Mouse (Mus musculus) limb, embryonic 10.5 days (tissue): ENCODE results near the gene March6. TPM values are rescaled to one million over a fixed set of nuclear protein-coding genes. Genes with fewer than 3 reads are reported as not detected.

Experiments used
- DNase-seq: peaks from one replicate; pipeline ENCODE4 v3.0.0-alpha.2; 2017; ENCODE audit warnings: low spot score
- H3K27ac ChIP-seq: fragments of 300-500 bp; sonication (generic); 2 replicates; pipeline ENCODE4 v1.5.1; 2016; ENCODE audit warnings: mild to moderate bottlenecking
- H3K27me3 ChIP-seq: fragments of 300-500 bp; sonication (generic); 2 replicates; pipeline ENCODE4 v1.6.1; 2016; ENCODE audit warnings: low read depth, mild to moderate bottlenecking; ENCODE audit not compliant: poor library complexity, severe bottlenecking
- H3K36me3 ChIP-seq: fragments of 300-500 bp; sonication (generic); 2 replicates; pipeline ENCODE4 v1.6.1; 2016; ENCODE audit warnings: mild to moderate bottlenecking, moderate library complexity
- H3K4me1 ChIP-seq: fragments of 300-500 bp; sonication (generic); 2 replicates; pipeline ENCODE4 v1.6.1; 2016
- H3K4me3 ChIP-seq: fragments of 300-500 bp; sonication (generic); 2 replicates; pipeline ENCODE4 v1.5.1; 2016; ENCODE audit warnings: mild to moderate bottlenecking, moderate library complexity
- H3K9me3 ChIP-seq: fragments of 300-500 bp; sonication (generic); replicated peaks from 2 replicates; pipeline ENCODE4 v1.6.1; 2016; ENCODE audit warnings: mild to moderate bottlenecking
- WGBS: fragments of 180-500 bp; shearing (Covaris S2); methylation state at CpG from one replicate; pipeline ENCODE4 v1.1.7; 2016; 5-methylcytosine and 5-hydroxymethylcytosine counted together
- polyA plus RNA-seq: library from polyadenylated mRNA; unstranded; fragments of >200 nt; fragmentation: Nextera tagmentation; extraction: Ambion mirVana; gene quantifications from 2 replicates; pipeline ENCODE4 v1.2.1, GENCODE M21; 2016

March6 gene
- polyA plus RNA-seq, 1 experiment from 2014 or later, result 36.2 TPM

DNA sequence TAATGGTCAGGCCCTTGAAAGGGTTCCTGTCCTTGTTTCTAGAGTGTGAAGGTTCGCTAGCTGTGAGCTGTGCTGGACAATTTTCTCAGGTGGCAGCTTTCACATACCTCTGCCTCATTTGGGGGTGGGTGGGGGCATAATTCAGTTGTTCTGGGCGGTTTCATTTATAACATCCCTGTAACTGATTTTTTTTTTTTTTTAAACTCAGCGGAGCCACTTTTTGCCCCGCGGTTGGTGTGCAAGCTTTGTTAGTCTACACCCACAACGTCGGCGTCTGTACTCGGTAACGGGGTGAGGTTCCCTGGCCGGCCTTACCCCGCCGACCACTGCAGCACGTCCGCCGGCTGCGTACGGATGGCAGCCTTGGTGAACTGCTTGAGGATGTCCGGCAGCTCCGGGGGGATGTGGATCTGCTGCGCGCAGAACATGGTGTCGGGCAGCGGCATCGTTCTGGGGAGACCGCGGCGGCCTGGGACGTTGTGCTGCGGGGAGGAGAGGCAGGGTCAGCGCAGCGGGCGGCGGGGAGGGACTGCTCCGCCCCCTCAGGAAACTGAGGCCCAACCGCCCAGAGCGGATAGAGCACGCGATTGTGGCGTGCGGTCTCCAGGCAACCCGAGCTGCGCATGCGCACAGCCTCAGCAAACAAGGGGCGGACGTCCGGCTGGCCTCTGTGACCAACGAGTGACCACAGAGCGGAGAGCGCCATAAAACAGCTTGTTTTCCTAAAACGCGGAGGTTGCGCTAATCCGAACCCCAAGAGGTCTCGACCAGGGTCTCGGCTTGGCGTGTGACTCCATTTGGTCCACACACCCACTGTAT is 77.5 kb downstream of the March6 start, which contains the start of gene Ropn1l:
Gene Ropn1l, minus strand, starts transcription at position 640 of the 819 bp plus-strand sequence.
- DNase-seq, result peak; percentile 97
- Histone ChIP-seq H3K27ac (peak within 1 kb of the TSS; percentile 92), H3K27me3 (no peaks in the 10 kb centered on the region), H3K4me1 (peaks cover 33% of the 10 kb centered on the region), H3K36me3 (peaks cover 17% of the 10 kb centered on the region), H3K4me3 (peak within 1 kb of the TSS; percentile 70), H3K9me3 (no peaks in the 10 kb centered on the region)
- under 1% methylated on average over 57 of the region's 57 CpGs for WGBS

DNA sequence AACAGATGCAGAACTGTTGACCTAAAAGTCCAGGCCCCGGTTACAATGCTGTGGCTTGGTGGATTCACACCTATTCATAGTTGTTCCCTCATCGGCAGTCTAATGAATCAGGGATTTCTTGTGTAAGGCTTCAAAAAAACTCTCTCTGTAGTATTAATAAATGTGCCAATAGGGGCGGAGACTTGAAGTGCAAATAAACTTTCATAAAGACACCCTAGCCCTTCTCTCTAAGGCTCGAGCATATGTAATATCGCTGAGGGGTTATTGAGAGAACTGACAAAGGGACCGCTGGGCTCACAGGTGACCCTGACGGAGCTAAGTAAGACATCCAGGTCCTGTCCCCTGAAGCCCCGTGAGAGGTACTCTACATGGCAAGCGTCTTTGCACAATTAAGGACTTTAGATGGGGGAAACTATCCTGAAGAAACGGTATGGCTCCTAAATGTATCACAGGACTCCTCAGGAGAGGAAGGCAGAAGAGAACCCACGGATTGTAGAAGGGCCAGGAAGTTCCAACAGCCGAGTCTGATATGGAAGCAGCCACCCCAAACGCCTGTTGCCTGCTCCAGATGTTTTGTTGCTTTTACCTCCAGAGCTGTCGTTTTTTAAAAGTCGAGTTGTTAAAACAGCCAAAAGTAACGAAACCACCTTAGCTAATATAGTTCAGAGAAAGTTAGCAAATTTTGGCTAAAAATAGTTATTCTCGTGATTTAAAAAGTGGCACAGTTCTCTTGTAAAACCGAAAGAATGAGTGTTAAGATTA is 78.3 kb downstream of the March6 start:
- 58% methylated on average over 18 of the region's 18 CpGs for WGBS
- Histone ChIP-seq H3K4me3 (peak overlapping the region; percentile 70), H3K9me3 (no peaks in the 10 kb centered on the region), H3K36me3 (peaks cover 9% of the 10 kb centered on the region), H3K27ac (peak overlapping the region; percentile 92; the same call in 1 of the 2 replicates), H3K27me3 (no peaks in the 10 kb centered on the region), H3K4me1 (peaks cover 33% of the 10 kb centered on the region)
- peak; percentile 35 for DNase-seq

DNA sequence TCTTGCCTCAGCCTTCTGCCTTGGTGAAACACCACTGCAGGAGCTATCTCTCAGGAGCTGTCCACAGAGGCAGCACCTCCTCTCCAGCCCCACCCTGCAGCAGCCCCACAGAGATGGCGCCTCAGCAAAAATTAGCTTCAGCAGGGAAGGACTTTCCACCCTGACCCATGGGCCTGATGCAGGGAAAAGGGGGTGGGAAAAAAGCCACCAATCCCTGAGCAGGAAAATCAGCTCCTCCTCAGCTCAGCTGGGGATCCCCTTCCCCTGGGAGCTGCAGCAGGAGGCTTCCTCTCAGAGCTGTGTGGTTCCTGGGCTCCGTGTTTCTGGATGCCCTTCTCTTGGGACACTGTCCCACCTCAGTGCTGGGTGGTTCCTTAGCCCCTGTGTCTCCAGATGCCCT is 81.1 kb downstream of the March6 start:
- no peaks in the 10 kb centered on the region for H3K27me3 ChIP-seq
- no peak overlapping the region for H3K27ac ChIP-seq
- H3K9me3 ChIP-seq, result no peaks in the 10 kb centered on the region
- DNase-seq, result no peak
- no peaks in the 10 kb centered on the region for H3K36me3 ChIP-seq
- peaks cover 33% of the 10 kb centered on the region for H3K4me1 ChIP-seq
- H3K4me3 ChIP-seq, result no peak overlapping the region
- WGBS, result 19% methylated on average over 2 of the region's 2 CpGs

DNA sequence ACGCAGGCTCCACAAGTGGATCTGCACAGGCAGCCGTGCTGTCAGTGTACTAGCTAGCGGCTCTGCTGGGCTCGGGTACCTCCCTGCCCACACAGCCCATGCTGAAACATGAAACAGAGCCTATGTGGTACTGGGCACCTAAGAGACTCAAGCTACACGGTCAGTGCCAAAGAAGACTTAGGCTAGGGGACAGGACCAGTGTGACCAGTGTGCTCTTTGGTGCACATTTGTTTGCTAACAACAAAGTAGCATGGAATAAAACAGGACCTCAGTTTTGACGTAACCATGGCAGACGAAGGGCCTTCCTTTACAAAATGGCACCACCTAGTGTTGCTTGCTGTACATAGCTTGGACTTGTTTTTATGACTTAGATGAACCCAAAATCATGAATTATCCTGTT is 83.7 kb downstream of the March6 start:
- 0 out of 2 replicates have a peak overlapping the region, but pooled peaks have one; percentile 21 for H3K27ac ChIP-seq
- peaks cover 19% of the 10 kb centered on the region for H3K4me1 ChIP-seq
- no peak for DNase-seq
- H3K4me3 ChIP-seq, result no peak overlapping the region
- H3K27me3 ChIP-seq, result no peaks in the 10 kb centered on the region
- H3K36me3 ChIP-seq, result no peaks in the 10 kb centered on the region
- no peaks in the 10 kb centered on the region for H3K9me3 ChIP-seq
- WGBS, result 51% methylated on average over 7 of the region's 7 CpGs

DNA sequence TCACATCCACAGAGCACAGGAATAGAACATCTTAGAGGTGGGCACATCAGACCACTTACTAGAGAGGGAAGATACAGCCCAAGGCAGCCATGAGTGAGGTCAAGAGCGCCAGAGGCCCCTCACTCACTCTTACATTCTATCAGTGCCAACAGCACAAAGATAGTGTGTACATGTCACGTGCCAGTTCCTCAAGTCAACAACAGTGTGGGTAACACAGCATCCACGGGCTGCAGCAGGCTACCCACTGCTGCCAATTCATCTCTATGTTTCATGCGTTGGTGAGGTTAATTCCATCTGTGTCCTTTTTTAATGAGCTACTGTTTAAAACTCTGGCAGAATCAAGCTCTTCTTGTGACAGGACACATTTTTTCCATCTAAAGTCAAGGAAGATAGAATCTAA is 88.2 kb downstream of the March6 start:
- H3K36me3 ChIP-seq, result no peaks in the 10 kb centered on the region
- H3K4me3 ChIP-seq, result no peak overlapping the region
- no peaks in the 10 kb centered on the region for H3K9me3 ChIP-seq
- no peak overlapping the region for H3K27ac ChIP-seq
- no peaks in the 10 kb centered on the region for H3K27me3 ChIP-seq
- no peaks in the 10 kb centered on the region for H3K4me1 ChIP-seq
- DNase-seq, result no peak
- WGBS, result 89% methylated on average over 4 of the region's 4 CpGs

DNA sequence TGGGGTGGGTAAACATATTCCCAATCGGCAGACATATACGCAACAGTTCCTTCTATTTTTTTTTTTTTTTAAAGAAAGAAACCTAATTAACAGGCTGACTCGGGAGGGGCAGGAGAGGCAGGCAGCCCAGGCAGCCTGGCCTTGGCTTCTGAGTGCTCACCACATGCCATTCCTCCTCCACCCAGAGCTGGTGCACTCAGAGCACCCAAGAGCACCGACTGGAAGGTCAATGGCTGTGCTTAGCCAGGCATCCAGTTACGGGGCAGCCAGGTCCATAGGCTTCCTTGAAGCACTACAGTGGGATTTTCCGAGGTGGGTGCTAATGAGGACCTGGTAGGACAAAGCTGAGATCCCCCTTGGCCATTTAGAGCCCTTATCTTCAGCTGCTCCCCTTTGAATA is 88.9 kb downstream of the March6 start:
- H3K4me3 ChIP-seq, result no peak overlapping the region
- H3K27ac ChIP-seq, result no peak overlapping the region
- H3K4me1 ChIP-seq, result no peaks in the 10 kb centered on the region
- no peaks in the 10 kb centered on the region for H3K9me3 ChIP-seq
- no peaks in the 10 kb centered on the region for H3K36me3 ChIP-seq
- no peak for DNase-seq
- H3K27me3 ChIP-seq, result no peaks in the 10 kb centered on the region
- WGBS, result 70% methylated on average over 6 of the region's 6 CpGs

DNA sequence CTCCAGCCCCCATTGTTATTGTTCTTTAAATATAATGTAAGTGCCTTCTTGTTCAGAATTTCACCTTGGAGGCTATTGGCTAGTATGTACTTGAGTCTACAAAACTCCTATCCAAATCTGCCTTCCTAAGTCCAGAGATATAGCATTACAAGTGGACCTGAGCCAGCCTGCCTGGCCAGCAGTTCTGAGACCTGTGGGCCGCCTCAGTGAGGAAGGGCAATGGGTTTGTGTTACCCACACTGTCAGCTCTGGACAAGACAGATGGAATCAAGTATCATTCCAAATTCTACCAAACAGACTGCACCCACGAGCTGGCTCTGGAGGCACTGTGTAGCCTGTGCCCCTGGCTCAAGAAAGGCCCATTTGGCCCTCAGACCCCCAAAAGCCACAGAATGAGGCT is 94.0 kb downstream of the March6 start:
- H3K4me1 ChIP-seq, result no peaks in the 10 kb centered on the region
- DNase-seq, result no peak
- H3K36me3 ChIP-seq, result no peaks in the 10 kb centered on the region
- WGBS, result 81% methylated on average over 2 of the region's 2 CpGs
- H3K9me3 ChIP-seq, result no peaks in the 10 kb centered on the region
- no peak overlapping the region for H3K4me3 ChIP-seq
- no peaks in the 10 kb centered on the region for H3K27me3 ChIP-seq
- H3K27ac ChIP-seq, result no peak overlapping the region

DNA sequence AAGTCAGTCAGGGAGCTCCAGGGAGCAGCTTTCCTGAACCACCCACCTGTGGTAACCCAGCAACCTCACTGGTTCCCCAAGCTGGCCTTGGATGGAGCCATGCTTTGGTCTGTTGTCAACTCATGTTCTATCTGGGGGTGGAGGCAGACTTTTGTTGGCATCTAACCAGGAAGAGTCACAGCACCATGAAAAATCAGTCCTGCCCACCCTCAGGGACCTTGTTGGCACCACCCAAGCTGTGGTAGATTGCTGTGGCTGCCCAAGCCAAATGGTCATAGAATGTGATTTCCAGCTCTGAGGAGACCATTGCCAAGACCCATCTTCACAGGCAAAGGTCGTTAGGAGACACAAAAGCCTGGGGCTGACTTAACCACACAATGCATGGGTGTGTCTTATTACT is 94.8 kb downstream of the March6 start:
- H3K27ac ChIP-seq, result no peak overlapping the region
- no peaks in the 10 kb centered on the region for H3K36me3 ChIP-seq
- DNase-seq, result no peak
- no peak overlapping the region for H3K4me3 ChIP-seq
- 53% methylated on average over 1 of the region's 1 CpGs for WGBS
- no peaks in the 10 kb centered on the region for H3K4me1 ChIP-seq
- H3K9me3 ChIP-seq, result no peaks in the 10 kb centered on the region
- H3K27me3 ChIP-seq, result no peaks in the 10 kb centered on the region

DNA sequence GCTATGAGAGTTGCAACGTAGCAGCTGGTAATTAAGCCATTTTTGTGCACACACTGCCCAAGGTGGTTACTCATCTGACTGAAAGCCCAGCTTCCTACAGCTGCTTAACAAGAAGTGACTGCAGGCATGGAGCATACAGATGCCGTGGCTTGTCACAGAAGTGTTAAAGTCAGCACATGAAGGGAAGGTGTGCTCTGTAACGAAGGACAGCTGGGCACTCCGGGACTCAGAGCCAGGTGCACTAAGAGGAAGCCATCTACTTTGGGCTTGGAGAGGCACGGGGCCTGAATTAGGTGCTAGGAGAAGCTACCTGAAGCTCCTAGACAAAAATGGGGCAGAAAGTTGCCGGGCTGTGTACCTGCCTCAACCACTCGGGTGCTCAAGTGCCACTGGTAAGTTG is 97.1 kb downstream of the March6 start:
- WGBS, result 69% methylated on average over 7 of the region's 7 CpGs
- no peaks in the 10 kb centered on the region for H3K27me3 ChIP-seq
- peaks cover 6% of the 10 kb centered on the region; the same call in 1 of the 2 replicates for H3K4me1 ChIP-seq
- no peak overlapping the region for H3K27ac ChIP-seq
- no peaks in the 10 kb centered on the region for H3K9me3 ChIP-seq
- no peaks in the 10 kb centered on the region for H3K36me3 ChIP-seq
- H3K4me3 ChIP-seq, result no peak overlapping the region
- no peak for DNase-seq

DNA sequence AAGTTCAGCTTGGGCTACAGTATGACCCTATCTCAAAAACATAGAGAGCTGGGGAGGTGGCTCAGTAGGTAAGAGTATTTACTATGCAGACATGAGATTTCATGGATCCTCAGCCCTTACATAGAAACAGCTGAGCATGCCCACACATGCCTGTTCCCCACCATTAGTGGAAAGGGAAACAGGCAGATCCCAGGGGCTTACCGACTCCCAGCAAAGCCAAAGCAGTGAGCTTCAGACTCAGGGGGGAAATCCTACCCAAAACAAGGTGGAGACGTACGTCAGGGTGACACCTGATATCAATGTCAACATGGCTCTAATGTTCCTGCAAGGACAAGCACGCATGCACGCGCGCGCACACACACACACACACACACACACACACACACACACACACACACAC is 99.0 kb downstream of the March6 start:
- WGBS, result 88% methylated on average over 8 of the region's 8 CpGs
- H3K4me3 ChIP-seq, result no peak overlapping the region
- peaks cover 6% of the 10 kb centered on the region; the same call in 1 of the 2 replicates for H3K4me1 ChIP-seq
- no peak for DNase-seq
- H3K27me3 ChIP-seq, result no peaks in the 10 kb centered on the region
- no peaks in the 10 kb centered on the region for H3K36me3 ChIP-seq
- no peaks in the 10 kb centered on the region for H3K9me3 ChIP-seq
- no peak overlapping the region for H3K27ac ChIP-seq

DNA sequence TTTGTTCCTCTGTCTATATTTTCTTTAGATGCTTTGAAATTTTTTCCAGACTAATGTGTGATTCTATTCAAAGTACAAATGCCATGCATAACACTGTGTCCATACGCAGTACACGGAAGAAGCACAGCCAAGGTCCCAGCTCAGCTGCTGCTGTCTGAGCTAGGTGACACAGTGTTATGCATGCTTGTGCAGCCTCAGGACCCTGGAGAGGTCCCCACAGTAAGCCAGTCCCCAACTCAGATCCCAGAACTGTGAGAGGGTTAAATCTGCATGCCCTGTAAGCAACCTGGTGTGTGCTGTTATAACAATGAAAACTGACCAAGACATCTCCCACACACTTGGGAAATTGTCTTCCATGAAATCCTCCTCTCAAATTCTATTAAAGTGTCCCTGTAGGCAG is 100.8 kb downstream of the March6 start:
- WGBS, result 88% methylated on average over 2 of the region's 2 CpGs
- Histone ChIP-seq H3K4me1 (peaks cover 11% of the 10 kb centered on the region; the same call in 1 of the 2 replicates), H3K36me3 (no peaks in the 10 kb centered on the region), H3K9me3 (no peaks in the 10 kb centered on the region), H3K27me3 (no peaks in the 10 kb centered on the region), H3K27ac (no peak overlapping the region), H3K4me3 (no peak overlapping the region)
- DNase-seq, result peak; percentile 46

DNA sequence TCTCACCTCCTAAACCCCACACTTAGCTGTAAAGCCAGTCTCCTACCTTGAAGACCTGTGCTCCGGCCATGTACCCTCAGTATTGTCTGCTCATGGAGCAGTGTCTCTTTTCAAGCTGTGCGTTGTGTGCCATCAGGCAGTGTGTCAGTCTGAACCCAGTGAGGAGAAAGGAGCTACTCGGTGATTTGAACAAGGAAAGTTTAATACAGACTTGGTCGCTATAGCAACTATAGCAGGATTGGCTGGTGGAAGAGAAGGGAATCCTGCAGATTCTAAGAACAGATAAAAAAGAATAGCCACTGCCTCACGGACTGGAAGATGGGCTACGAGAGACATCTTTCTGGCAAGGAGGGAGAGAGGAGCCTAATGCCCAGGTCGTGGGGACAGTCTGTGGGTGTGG is 101.4 kb downstream of the March6 start:
- H3K9me3 ChIP-seq, result no peaks in the 10 kb centered on the region
- H3K4me1 ChIP-seq, result peaks cover 11% of the 10 kb centered on the region; the same call in 1 of the 2 replicates
- WGBS, result 82% methylated on average over 7 of the region's 7 CpGs
- H3K4me3 ChIP-seq, result no peak overlapping the region
- no peaks in the 10 kb centered on the region for H3K27me3 ChIP-seq
- H3K27ac ChIP-seq, result no peak overlapping the region
- no peak for DNase-seq
- no peaks in the 10 kb centered on the region for H3K36me3 ChIP-seq

DNA sequence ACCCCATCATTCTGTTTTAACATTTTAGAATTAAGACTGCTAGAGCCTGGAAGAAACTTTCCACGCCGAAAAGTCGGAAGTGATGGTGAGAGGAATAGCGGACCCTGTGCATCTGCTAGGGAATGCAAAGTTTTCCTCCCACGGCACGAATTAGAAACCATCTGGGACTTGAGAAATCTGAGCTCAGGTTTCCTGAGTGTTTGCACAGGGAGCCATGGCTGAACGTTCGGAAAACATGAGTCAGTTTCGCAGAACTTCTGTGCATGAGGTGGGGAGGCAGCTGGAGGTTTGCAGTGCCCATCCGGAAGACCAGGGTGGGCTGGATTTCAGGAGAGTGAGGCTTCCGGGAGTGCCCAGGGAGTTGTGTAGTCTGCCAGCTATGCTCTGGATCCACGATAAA is 102.3 kb downstream of the March6 start:
- H3K4me1 ChIP-seq, result peaks cover 11% of the 10 kb centered on the region; the same call in 1 of the 2 replicates
- DNase-seq, result no peak

More for the DNA sequence above, 102.3 kb downstream of the March6 start:
- H3K9me3 ChIP-seq, result no peaks in the 10 kb centered on the region
- H3K27ac ChIP-seq, result no peak overlapping the region
- WGBS, result 82% methylated on average over 12 of the region's 12 CpGs
- H3K36me3 ChIP-seq, result no peaks in the 10 kb centered on the region
- no peak overlapping the region for H3K4me3 ChIP-seq
- H3K27me3 ChIP-seq, result no peaks in the 10 kb centered on the region
